Mouse (Mus musculus): Measurements from ENCODE around the gene Akap2. TPM values are rescaled to one million over a fixed set of nuclear protein-coding genes. Genes with fewer than 3 reads are reported as not detected.

Akap2 gene
- polyA plus RNA-seq, 1 experiment from 2014 or later = 2.4 TPM

DNA sequence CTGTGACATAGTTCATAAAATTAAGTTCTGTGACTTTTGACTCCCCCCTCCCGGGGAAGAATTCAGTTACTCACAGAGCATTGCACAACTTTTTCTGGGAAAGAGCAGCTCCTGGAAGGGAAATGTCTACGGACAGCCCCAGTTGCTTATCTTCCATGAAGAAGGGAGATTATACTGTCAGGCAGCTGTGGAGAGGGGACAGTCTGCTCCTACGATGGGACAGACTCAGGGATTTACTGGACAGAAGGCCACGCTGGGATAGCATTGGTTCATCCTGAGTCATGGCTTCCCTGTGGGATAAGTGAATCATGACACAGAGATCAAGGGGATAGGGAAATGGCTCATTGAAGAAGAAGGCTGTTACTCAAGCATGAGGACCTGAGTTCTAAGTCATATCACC, 121.9 kb downstream of the Akap2 start:
- 81% methylated on average over 4 of the region's 4 CpGs for WGBS (ENCODE audit: missing documents)
- Histone ChIP-seq H3K4me3 (ENCODE audit: inconsistent target) (no peak overlapping the region), H3K36me3 (ENCODE audit: inconsistent target) (no peaks in the 10 kb centered on the region), H3K27ac (no peak overlapping the region), H3K79me2 (ENCODE audit: inconsistent target) (no peaks in the 10 kb centered on the region)

DNA sequence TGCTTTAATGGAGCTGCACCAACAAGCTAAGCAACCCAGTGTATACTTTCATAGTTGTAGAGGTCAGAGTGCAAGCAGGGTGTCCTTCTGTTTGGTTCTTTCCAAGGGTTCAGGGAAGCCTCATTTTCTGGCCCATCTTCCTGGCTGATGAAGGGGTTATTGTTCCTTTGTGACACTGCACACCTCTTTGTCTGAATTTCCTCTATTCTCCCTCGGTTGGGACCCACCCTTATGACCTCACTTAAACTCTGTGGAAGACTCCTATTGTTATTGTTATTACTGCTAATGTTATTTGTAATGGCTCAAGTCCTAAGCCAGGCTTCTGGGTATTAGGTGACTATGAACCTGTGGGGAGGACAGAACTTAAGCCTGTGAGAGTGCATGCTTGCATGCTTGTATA, 124.5 kb downstream of the Akap2 start:
- Histone ChIP-seq H3K36me3 (ENCODE audit: inconsistent target) (no peaks in the 10 kb centered on the region), H3K4me3 (ENCODE audit: inconsistent target) (no peak overlapping the region), H3K79me2 (ENCODE audit: inconsistent target) (no peaks in the 10 kb centered on the region), H3K27ac (no peak overlapping the region)
- 60% methylated on average over 1 of the region's 1 CpGs for WGBS (ENCODE audit: missing documents)

DNA sequence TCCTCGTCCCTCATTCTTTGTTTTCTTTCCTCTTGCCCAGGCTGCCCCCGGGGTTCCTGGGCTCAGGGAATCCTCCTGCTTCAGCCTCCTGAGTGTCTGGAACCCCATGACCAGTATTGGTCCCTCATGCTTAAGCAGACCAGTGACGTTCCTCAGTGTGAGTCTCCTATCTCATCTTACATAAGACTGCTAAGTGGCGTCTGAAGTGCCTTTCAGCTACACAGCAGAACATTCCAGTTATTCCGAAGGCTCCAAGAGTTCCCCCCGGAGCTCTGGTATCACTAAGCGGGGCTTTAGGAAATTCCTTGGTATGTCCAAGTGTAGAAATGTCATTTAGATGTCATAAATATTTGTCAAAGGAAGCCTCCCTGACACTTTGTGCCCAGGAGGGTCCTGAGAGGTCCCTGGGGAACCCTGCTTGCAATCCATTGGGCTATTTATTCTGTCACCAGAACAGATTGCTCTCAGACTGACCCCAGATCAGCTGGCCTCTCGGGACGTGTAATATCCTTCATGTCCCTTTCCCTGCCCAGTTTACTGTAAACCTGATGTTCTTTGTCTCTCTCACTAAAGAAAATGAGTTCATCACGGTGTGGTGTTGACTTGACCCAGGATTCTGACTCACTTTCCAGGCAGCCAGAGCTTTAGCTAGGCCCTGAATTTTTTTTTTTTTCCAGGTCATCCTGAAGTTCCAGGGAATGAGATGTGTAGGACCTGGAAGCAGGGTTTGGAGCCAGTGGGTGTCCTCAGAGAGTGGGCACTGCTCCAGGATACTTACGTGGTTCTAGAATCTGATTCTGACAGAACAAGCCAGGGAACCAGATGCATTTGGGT, 125.2 kb downstream of the Akap2 start:
- WGBS (ENCODE audit: missing documents) = 89% methylated on average over 11 of the region's 11 CpGs
- H3K27ac ChIP-seq = no peak overlapping the region
- no peak overlapping the region for H3K4me3 ChIP-seq (ENCODE audit: inconsistent target)
- no peaks in the 10 kb centered on the region for H3K36me3 ChIP-seq (ENCODE audit: inconsistent target)
- H3K79me2 ChIP-seq (ENCODE audit: inconsistent target) = no peaks in the 10 kb centered on the region

DNA sequence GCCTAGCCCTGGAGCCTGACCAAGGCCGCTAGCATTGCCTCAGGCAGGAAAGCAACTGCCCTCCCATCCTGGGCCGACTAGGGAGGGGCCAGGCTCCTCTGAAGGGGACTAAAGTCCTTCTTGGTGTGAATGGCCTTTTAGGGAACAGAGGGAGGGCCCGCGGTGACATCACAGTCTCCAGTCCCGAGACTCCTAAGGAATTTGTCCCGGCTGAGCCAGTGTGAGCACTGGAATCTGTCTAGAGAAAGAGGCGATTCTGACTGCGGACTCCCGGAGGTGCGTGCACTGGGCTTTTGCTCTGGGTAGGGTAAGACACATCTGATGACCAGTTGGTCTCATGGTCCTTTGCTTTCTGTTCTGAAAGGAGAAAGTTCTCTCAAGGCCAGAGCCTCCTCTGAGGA, 127.6 kb downstream of the Akap2 start:
- Histone ChIP-seq H3K4me3 (ENCODE audit: inconsistent target) (no peak overlapping the region), H3K27ac (no peak overlapping the region)
- 64% methylated on average over 10 of the region's 10 CpGs for WGBS (ENCODE audit: missing documents)

DNA sequence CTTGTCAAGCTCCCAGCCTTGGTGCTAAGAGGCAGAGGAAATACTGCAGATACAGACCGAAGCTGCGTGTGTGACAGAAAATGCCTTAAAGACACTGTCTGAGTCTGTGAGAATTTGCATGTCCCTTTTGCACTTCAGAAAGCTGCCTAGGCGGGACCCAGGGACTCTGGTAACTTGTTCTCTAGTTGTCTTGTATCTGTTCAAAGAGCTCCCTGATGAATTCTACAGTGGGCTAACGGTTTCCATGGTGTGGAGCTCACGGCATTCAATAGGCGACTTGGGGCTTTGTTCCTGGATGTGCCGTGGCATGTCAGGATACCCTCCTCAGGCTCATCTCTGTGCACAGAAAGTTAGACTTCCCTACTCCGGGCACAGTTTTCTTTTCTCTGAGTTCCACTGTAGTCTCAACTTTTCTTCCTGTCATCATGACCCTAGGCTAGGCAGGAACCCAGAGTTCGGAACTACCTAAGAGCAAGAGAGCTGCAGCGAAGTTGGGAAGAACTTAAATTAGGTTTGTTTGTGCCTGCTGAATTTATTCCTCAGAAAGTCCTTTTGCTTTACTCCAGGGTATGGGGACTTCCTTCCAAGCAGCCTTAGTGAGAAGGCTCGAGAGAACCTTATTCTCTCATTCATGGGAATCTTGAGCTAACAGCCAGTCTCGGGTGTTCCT, 128.2 kb downstream of the Akap2 start:
- WGBS (ENCODE audit: missing documents) = 79% methylated on average over 12 of the region's 12 CpGs
- Histone ChIP-seq H3K27ac (no peak overlapping the region), H3K4me3 (ENCODE audit: inconsistent target) (no peak overlapping the region)

More for the DNA sequence above, 127.6 kb downstream of the Akap2 start:
- H3K36me3 ChIP-seq (ENCODE audit: inconsistent target) = no peaks in the 10 kb centered on the region
- no peaks in the 10 kb centered on the region for H3K79me2 ChIP-seq (ENCODE audit: inconsistent target)

DNA sequence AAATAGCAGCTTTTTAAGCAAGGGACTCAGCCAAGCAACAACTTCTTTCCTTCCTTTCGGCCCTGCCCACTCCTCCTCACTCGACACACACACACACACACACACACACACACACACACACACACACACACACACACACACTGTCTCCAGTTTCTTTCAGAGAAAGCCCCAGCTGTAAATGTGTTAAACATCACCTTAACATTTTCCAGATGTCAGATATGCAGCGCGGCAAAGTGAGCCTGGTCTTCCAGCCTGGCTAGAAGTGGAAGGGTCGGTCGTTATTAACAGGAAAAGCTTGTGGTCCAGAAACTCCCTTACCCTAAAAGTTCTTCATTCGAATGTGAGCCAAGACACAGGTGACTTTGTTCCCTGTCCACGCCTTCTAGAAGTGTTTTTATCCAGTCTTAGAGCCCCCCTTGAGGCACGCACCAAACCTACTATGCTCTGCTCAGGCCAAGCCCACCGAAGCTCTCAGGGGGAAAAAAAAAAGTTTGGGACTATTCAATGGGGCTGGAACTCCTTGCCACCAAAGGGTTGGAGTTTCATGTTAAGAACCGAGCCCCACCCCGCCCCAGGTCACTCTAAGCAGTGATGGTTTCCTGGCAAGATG, 129.0 kb downstream of the Akap2 start:
- Histone ChIP-seq H3K79me2 (ENCODE audit: inconsistent target) (no peaks in the 10 kb centered on the region), H3K4me3 (ENCODE audit: inconsistent target) (no peak overlapping the region), H3K36me3 (ENCODE audit: inconsistent target) (no peaks in the 10 kb centered on the region), H3K27ac (no peak overlapping the region)
- WGBS (ENCODE audit: missing documents) = 38% methylated on average over 12 of the region's 12 CpGs

More for the DNA sequence above, 128.2 kb downstream of the Akap2 start:
- no peaks in the 10 kb centered on the region for H3K36me3 ChIP-seq (ENCODE audit: inconsistent target)
- no peaks in the 10 kb centered on the region for H3K79me2 ChIP-seq (ENCODE audit: inconsistent target)

DNA sequence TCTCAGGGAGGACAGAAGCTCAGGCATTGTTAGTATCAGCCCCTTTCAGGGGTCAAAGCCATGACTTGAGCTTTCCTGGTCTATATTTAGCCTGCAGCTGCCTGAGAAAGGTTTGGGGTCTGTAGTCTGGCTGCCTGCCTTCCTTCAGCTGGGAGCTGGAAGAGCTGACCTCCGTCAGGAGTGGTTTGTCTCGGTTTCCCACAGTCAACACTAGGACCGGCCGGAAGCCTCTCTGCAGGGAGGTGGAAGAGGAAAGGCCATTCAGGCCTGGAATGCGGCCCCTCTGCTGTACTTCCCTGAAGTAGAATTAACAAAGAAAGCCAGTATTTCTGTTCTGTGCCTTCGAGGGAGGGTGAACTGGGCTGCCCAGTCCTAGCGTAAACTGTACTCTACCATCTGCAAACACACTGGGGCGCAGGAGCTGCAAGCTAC, 129.6 kb downstream of the Akap2 start:
- WGBS (ENCODE audit: missing documents) = 81% methylated on average over 8 of the region's 8 CpGs
- Histone ChIP-seq H3K4me3 (ENCODE audit: inconsistent target) (no peak overlapping the region), H3K27ac (no peak overlapping the region), H3K79me2 (ENCODE audit: inconsistent target) (no peaks in the 10 kb centered on the region), H3K36me3 (ENCODE audit: inconsistent target) (no peaks in the 10 kb centered on the region)

DNA sequence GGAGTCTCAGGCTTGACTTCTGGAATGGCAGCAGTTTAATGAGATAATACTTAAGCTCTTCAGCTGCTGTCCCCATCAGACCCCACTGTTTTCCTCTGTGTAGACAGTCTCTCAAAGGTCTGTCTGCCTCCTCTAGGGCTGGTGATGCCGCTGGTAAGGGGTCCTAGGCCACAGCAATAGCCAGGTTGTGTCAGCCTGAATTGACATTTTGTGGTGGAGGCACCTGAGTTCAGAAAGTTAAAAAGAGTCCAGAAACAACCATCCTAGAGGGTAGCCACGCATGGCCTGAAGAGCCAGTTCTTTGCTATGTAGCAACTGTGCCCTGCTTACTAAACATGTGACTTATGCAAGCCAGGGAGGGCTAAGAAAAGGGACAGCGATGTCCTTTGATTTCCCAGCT, 130.2 kb downstream of the Akap2 start:
- no peak overlapping the region for H3K27ac ChIP-seq
- H3K36me3 ChIP-seq (ENCODE audit: inconsistent target) = no peaks in the 10 kb centered on the region
- H3K4me3 ChIP-seq (ENCODE audit: inconsistent target) = no peak overlapping the region
- 78% methylated on average over 3 of the region's 3 CpGs for WGBS (ENCODE audit: missing documents)
- no peaks in the 10 kb centered on the region for H3K79me2 ChIP-seq (ENCODE audit: inconsistent target)

DNA sequence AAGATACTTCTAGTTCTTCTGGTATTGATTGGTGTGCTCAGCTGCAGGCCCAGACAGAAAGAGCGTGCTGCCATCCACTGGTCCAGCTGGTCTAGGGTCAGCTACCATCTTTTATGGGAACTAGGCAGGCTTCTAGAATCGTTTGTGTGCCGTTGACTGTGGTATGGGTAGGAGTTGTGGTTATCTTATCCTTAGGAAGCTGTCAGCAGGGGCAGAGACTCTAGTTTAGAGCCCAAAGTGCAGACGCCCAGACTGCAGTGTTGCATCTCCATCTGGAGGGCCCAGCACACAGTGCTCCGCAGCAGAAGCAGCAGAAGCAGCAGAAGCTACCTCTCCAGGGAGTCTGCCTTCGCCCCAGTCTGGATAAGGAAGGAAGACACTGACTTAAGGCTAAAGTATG, 132.0 kb downstream of the Akap2 start:
- no peaks in the 10 kb centered on the region for H3K36me3 ChIP-seq (ENCODE audit: inconsistent target)
- H3K27ac ChIP-seq = no peak overlapping the region
- 63% methylated on average over 6 of the region's 6 CpGs for WGBS (ENCODE audit: missing documents)
- no peaks in the 10 kb centered on the region for H3K79me2 ChIP-seq (ENCODE audit: inconsistent target)
- H3K4me3 ChIP-seq (ENCODE audit: inconsistent target) = no peak overlapping the region

DNA sequence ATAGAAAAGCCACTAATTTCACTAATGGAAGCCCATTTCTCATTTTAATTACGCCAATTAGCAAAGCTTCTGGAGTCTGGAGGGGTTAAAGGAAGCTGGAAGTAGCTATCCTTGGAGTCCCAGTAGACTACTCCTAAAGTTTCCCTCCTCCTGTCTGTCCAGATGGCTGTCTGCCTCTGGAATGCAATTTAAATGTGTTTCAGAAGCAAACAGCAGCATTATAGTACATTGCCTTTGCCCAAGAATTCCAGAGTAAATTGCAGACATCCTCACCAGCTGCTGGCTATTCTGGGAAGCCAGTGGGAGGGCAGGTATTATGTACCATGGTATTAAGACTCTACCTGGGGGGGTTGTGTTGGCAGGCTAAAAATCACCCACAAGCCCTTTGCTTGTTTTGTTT, 134.3 kb downstream of the Akap2 start:
- WGBS (ENCODE audit: missing documents) = 92% methylated on average over 1 of the region's 1 CpGs
- H3K27ac ChIP-seq = no peak overlapping the region
- H3K36me3 ChIP-seq (ENCODE audit: inconsistent target) = no peaks in the 10 kb centered on the region
- H3K79me2 ChIP-seq (ENCODE audit: inconsistent target) = no peaks in the 10 kb centered on the region
- H3K4me3 ChIP-seq (ENCODE audit: inconsistent target) = no peak overlapping the region

DNA sequence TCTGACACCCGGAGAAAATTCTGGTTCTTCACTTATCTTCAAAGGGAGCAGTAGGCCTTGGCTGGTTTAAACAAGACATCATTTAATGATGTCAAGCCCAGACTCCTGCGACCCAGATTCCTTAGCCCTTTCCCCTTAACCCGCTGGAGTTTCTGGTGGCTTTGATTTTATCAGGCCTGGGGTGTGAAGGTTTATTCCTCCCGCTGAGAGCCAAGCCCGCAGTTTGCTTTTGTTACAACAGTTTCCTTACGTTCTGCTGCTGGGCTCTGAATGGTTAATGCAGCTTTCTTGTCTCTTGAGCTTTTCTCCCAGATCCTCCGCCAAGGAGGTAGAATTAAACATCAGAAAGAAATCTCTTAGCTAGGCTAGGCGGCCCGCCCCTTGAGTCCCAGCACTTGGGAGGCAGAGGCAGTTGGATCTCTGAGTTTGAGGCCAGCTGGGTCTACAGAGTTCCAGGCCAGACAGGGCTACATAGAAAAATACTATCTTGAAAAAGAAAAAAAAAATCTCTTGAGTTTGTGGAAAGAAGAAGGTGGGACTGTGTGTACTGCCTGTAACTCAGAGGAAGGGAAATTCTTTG, 135.1 kb downstream of the Akap2 start:
- Histone ChIP-seq H3K36me3 (ENCODE audit: inconsistent target) (no peaks in the 10 kb centered on the region), H3K4me3 (ENCODE audit: inconsistent target) (no peak overlapping the region), H3K27ac (no peak overlapping the region), H3K79me2 (ENCODE audit: inconsistent target) (no peaks in the 10 kb centered on the region)
- 96% methylated on average over 9 of the region's 9 CpGs for WGBS (ENCODE audit: missing documents)

DNA sequence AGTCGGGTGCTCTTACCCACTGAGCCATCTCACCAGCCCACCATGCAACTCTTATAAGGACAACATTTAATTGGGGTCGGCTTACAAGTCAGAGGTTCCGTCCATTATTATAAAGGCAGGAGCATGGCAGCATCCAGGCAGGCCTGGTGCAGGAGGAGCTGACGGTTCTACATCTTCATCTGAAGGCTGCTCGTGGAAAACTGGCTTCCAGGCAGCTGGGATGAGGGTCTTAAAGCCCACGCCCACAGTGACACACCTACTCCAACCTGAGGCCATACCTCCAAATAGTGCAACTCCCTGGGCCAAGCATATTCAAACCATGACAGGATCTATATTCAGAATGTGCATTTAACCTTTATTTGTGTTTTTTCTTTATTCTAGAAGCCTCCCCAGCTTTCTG, 136.7 kb downstream of the Akap2 start:
- Histone ChIP-seq H3K27ac (no peak overlapping the region), H3K79me2 (ENCODE audit: inconsistent target) (no peaks in the 10 kb centered on the region), H3K36me3 (ENCODE audit: inconsistent target) (no peaks in the 10 kb centered on the region), H3K4me3 (ENCODE audit: inconsistent target) (no peak overlapping the region)
- 91% methylated on average over 6 of the region's 6 CpGs for WGBS (ENCODE audit: missing documents)

DNA sequence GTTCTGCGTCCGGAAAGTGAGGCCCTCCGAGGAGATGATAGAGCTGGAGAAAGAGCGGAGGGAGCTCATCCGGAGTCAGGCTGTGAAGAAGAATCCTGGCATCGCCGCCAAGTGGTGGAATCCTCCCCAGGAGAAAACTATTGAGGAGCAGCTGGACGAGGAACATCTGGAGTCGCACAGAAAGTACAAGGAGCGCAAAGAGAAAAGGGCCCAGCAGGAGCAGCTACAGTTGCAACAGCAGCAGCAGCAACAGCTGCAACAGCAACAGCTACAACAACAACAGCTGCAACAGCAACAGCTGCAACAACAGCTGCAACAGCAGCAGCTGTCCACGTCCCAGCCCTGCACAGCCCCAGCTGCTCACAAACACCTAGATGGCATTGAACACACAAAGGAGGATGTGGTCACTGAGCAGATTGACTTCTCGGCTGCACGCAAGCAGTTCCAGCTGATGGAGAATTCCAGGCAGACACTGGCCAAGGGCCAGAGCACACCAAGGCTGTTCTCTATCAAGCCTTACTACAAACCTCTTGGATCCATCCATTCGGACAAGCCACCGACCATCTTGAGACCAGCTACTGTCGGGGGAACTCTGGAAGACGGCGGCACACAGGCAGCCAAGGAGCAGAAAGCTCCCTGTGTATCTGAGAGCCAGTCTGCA, 138.0 kb downstream of the Akap2 start:
- H3K79me2 ChIP-seq (ENCODE audit: inconsistent target) = no peaks in the 10 kb centered on the region
- H3K36me3 ChIP-seq (ENCODE audit: inconsistent target) = no peaks in the 10 kb centered on the region
- no peak overlapping the region for H3K27ac ChIP-seq
- 82% methylated on average over 18 of the region's 18 CpGs for WGBS (ENCODE audit: missing documents)
- no peak overlapping the region for H3K4me3 ChIP-seq (ENCODE audit: inconsistent target)

DNA sequence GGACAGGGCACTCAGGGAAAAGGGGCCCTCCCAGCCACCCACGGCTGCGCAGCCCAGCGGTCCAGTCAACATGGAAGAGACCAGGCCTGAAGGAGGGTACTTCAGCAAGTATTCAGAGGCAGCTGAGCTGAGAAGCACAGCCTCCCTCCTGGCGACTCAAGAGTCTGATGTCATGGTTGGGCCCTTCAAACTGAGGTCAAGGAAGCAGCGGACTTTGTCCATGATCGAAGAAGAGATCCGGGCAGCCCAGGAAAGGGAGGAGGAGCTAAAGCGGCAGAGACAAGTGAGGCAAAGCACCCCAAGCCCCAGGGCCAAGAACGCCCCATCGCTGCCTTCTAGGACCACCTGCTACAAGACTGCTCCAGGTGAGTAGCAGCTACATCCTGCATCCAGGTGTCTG, 139.2 kb downstream of the Akap2 start:
- Histone ChIP-seq H3K27ac (no peak overlapping the region), H3K79me2 (ENCODE audit: inconsistent target) (no peaks in the 10 kb centered on the region), H3K4me3 (ENCODE audit: inconsistent target) (no peak overlapping the region), H3K36me3 (ENCODE audit: inconsistent target) (no peaks in the 10 kb centered on the region)
- WGBS (ENCODE audit: missing documents) = 98% methylated on average over 10 of the region's 10 CpGs

Measured in macrophage (primary cell).